ENCODE assay signal across 9 mouse cellular contexts in genomic region chr11:6489691-6490503, GRCm38 (mm10). TPM values are rescaled to one million over a fixed set of nuclear protein-coding genes. Genes with fewer than 3 reads are reported as not detected.
DNase-seq lines count a peak whose midpoint lies in the region; TF ChIP-seq lines count a peak whose summit lies in the region.
"Had no signal": no experiment of that assay in that cellular context is flagged by ENCODE, and none has a peak within 500 bp of the region (broad histone marks: within the 10 kb centered on the region; RNA-seq: fewer than 3 reads in every experiment).

No protein-coding gene starts in this region.

- no peak overlapping the region for H3K4me3 ChIP-seq in liver, adult 2 months (ENCODE audit: insufficient read depth, low read depth, low read length)
- no peak overlapping the region for H3K4me3 ChIP-seq in small intestine, adult 2 months (ENCODE audit: low read depth, low read length)
- H3K4me3 ChIP-seq: heart, embryonic 15.5 days had no signal

- H3K27ac ChIP-seq in liver, adult 2 months (replicated peaks; ENCODE audit: insufficient read depth, low read depth, low read length), result no peak overlapping the region
- H3K27ac ChIP-seq in small intestine, adult 2 months (ENCODE audit: insufficient read depth, low read depth, low read length), result no peak overlapping the region
- H3K27ac ChIP-seq: heart, embryonic 15.5 days had no signal

- H3K4me1 ChIP-seq in liver, adult 2 months (ENCODE audit: control insufficient read depth, insufficient read depth, low read length), result no peaks in the 10 kb centered on the region
- 0 out of 2 replicates have a peak, but pooled peaks cover 2% of the 10 kb centered on the region for H3K4me1 ChIP-seq in small intestine, adult 2 months (ENCODE audit: control insufficient read depth, insufficient read depth, insufficient read length, low read length)

- H3K27me3 ChIP-seq in liver, adult 2 months (ENCODE audit: control insufficient read depth, insufficient read depth, low read length), result no peaks in the 10 kb centered on the region
- no peaks in the 10 kb centered on the region for H3K27me3 ChIP-seq in small intestine, adult 2 months (ENCODE audit: control insufficient read depth, insufficient read depth, low read length)
- H3K27me3 ChIP-seq: heart, embryonic 15.5 days had no signal

- DNase-seq in adrenal gland, adult (ENCODE audit: inconsistent age in 2 of 2, low spot score in 1 of 2), result peak; percentile 64 to 76
- no peak for DNase-seq in adrenal gland, postnatal 4 days (ENCODE audit: low spot score in 2 of 2)
- peak; percentile 60 for DNase-seq in CD4-positive helper T cell, adult 2 months (ENCODE audit: low read depth, low spot score)
- no peak for DNase-seq in brain, embryonic 14.5 days (ENCODE audit: low read depth)
- DNase-seq in heart, postnatal 10 days, result peak; percentile 47 to 58
- DNase-seq in liver, adult 2 months (ENCODE audit: extremely low read depth, low read depth, low spot score), result peak; percentile 62
- DNase-seq in urinary bladder, adult 2 months (ENCODE audit: low spot score), result no peak

- no peak overlapping the region for H3K9ac ChIP-seq in liver, adult 2 months (ENCODE audit: low read depth, low read length)
- H3K9ac ChIP-seq: heart, embryonic 15.5 days had no signal

- H3K79me2 ChIP-seq in liver, adult 2 months (ENCODE audit: control insufficient read depth, insufficient read depth, low read length), result no peaks in the 10 kb centered on the region

- 34% methylated on average over 6 of the region's 6 CpGs for WGBS in liver, adult 2 months
- WGBS in small intestine, adult 2 months, result 42% methylated on average over 6 of the region's 6 CpGs

- H3K36me3 ChIP-seq in liver, adult 2 months (ENCODE audit: control insufficient read depth, insufficient read depth, low read length), result no peaks in the 10 kb centered on the region
- H3K36me3 ChIP-seq in small intestine, adult 2 months (ENCODE audit: control insufficient read depth, insufficient read depth, low read length), result no peaks in the 10 kb centered on the region
- H3K36me3 ChIP-seq: heart, embryonic 15.5 days had no signal

- intact Hi-C loops in heart, postnatal 10 days (cut with DNase I), result no loop called here

- no peak for TF ChIP-seq POLR2A in brain, embryonic 14.5 days (IDR thresholded peaks at IDR 0.05; ENCODE audit: borderline replicate concordance, extremely low read depth, insufficient read depth, insufficient read length, poor library complexity, severe bottlenecking)
- no peak for TF ChIP-seq POLR2A in liver, adult 2 months (IDR thresholded peaks at IDR 0.05; ENCODE audit: extremely low read depth, insufficient read depth, low read length)
- TF ChIP-seq POLR2A in small intestine, adult 2 months (IDR thresholded peaks at IDR 0.05; ENCODE audit: low read depth, low read length), result no peak

- TF ChIP-seq CTCF in brain, embryonic 14.5 days (IDR thresholded peaks at IDR 0.05; ENCODE audit: borderline replicate concordance, extremely low read depth, insufficient read depth, insufficient read length), result peak; percentile 25; the same call in 1 of the 2 replicates
- TF ChIP-seq CTCF in liver, adult 2 months (IDR thresholded peaks at IDR 0.05; ENCODE audit: low read depth, low read length), result peak; percentile 90
- TF ChIP-seq CTCF in small intestine, adult 2 months (IDR thresholded peaks at IDR 0.05; ENCODE audit: extremely low read depth, insufficient read length, insufficient replicate concordance, low read depth, low read length), result peak; percentile 61; the same call in 1 of the 2 replicates

RNA-seq across cellular contexts. Expression of gene Purb, which starts 14.2 kb away (rescaled TPM):
- 10 to 100 TPM; 72.9 to 77.4 TPM for total RNA-seq in adrenal gland, postnatal 4 days (2021)
- polyA plus RNA-seq in brain, embryonic 14.5 days (2012; rRNA removed), result 8.8 and 12.8 TPM in 2 replicates
- 10 to 100 TPM; 70.5 to 74.0 TPM for total RNA-seq in heart, postnatal 10 days (2021)
- 11.2 and 12.6 TPM in 2 replicates for total RNA-seq in liver, adult 2 months (2014; rRNA removed)
- polyA plus RNA-seq in liver, adult 2 months (2012; rRNA removed), result 2.5 and 2.6 TPM in 2 replicates
- 4.2 and 7.0 TPM in 2 replicates for polyA plus RNA-seq in small intestine, adult 2 months (2012; rRNA removed)
- 22.3 and 29.5 TPM in 2 replicates for polyA plus RNA-seq in urinary bladder, adult 2 months (2012; rRNA removed)

RNA-seq across cellular contexts. Expression of gene Myo1g, which starts 30.9 kb away (rescaled TPM):
- total RNA-seq in adrenal gland, postnatal 4 days (2021), result 1 to 10 TPM; 3.1 to 4.8 TPM
- polyA plus RNA-seq in brain, embryonic 14.5 days (2012; rRNA removed), result 0.56 and 0.79 TPM in 2 replicates
- total RNA-seq in heart, postnatal 10 days (2021), result 1 to 10 TPM; 1.4 to 1.6 TPM
- total RNA-seq in liver, adult 2 months (2014; rRNA removed), result 1.1 and 2.6 TPM in 2 replicates
- 1.4 and 2.3 TPM in 2 replicates for polyA plus RNA-seq in liver, adult 2 months (2012; rRNA removed)
- 9.8 and 15.5 TPM in 2 replicates for polyA plus RNA-seq in small intestine, adult 2 months (2012; rRNA removed)
- 10.1 and 12.6 TPM in 2 replicates for polyA plus RNA-seq in urinary bladder, adult 2 months (2012; rRNA removed)

RNA-seq across cellular contexts. Expression of gene H2afv, which starts 45.7 kb away (rescaled TPM):
- total RNA-seq in adrenal gland, postnatal 4 days (2021), result 100 to 1,000 TPM; 105 to 130 TPM
- 207 and 320 TPM in 2 replicates for polyA plus RNA-seq in brain, embryonic 14.5 days (2012; rRNA removed)
- 10 to 100 TPM; 73.1 to 82.9 TPM for total RNA-seq in heart, postnatal 10 days (2021)
- 35.8 and 44.4 TPM in 2 replicates for total RNA-seq in liver, adult 2 months (2014; rRNA removed)
- 30.9 and 31.1 TPM in 2 replicates for polyA plus RNA-seq in liver, adult 2 months (2012; rRNA removed)
- 63.8 and 141 TPM in 2 replicates for polyA plus RNA-seq in small intestine, adult 2 months (2012; rRNA removed)
- 97.0 and 110 TPM in 2 replicates for polyA plus RNA-seq in urinary bladder, adult 2 months (2012; rRNA removed)

RNA-seq across cellular contexts. Expression of gene Ccm2, which starts 56.8 kb away (rescaled TPM):
- total RNA-seq in adrenal gland, postnatal 4 days (2021), result 10 to 100 TPM; 40.1 to 40.9 TPM
- 91.9 and 113 TPM in 2 replicates for polyA plus RNA-seq in brain, embryonic 14.5 days (2012; rRNA removed)
- total RNA-seq in heart, postnatal 10 days (2021), result 10 to 100 TPM; 28.3 to 29.6 TPM
- total RNA-seq in liver, adult 2 months (2014; rRNA removed), result 16.5 and 18.6 TPM in 2 replicates
- polyA plus RNA-seq in liver, adult 2 months (2012; rRNA removed), result 43.7 and 49.6 TPM in 2 replicates
- polyA plus RNA-seq in small intestine, adult 2 months (2012; rRNA removed), result 25.7 and 39.0 TPM in 2 replicates
- polyA plus RNA-seq in urinary bladder, adult 2 months (2012; rRNA removed), result 66.1 and 77.6 TPM in 2 replicates

Comparison
In these comparisons a context has a peak if more than half of its experiments do, and no peak if none do; other contexts are left out.
1. DNase-seq: peak in adrenal gland, adult (2 of 2), CD4-positive helper T cell, adult 2 months (single experiment), heart, postnatal 10 days (2 of 2) and liver, adult 2 months (single experiment); none in adrenal gland, postnatal 4 days (0 of 2), brain, embryonic 14.5 days (single experiment) and urinary bladder, adult 2 months (single experiment).
2. CTCF ChIP-seq: peak in every context shown above with its lines; median percentile 90 in liver, adult 2 months; 61 in small intestine, adult 2 months; 25 in brain, embryonic 14.5 days.